Mouse (Mus musculus) CD4-positive helper T cell, adult 2 months (primary cell): ENCODE data around the gene Olfr539.
"Not testable (repeated sequence)": the region's sequence is repeated elsewhere in the genome, so short reads cannot be mapped to it uniquely, and the experiment has no call there.

ENCODE experiments used
- DNase-seq: peaks from one replicate; pipeline ENCODE4 v3.0.0-alpha.2; 2012; ENCODE audit warnings: low read depth, missing footprints, low spot score

The Olfr539 gene

DNA sequence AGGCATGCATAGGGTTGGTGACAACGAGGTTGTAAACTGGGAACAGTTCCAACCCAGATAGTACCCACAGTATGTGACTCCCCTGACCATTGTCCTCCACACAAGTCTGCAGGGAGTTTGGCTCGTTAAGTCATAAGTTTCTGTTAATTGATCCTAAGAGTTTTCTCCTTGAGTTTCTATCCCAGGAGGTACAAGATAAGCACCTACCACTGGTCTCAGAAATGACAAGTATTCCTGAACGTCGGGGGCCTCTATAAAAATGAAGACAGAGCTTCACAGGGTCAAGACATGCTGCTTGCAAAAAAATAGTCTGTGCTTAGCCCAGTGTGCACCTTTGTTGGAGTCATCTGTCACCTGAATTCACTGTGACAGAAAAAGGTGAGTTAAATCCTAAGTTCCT is at the start of gene Olfr539:
TSS of gene Olfr539 (plus strand) at position 301 of the 400 bp plus-strand sequence.
- DNase-seq, result no peak

- not testable (repeated sequence) for DNase-seq
Measured at GRCm38 (mm10) chr7:140628670-140629069, 31.1 kb upstream of the Olfr539 start, which contains the start of gene Olfr61. Olfr61 (plus strand) TSS chr7:140628970.

DNA sequence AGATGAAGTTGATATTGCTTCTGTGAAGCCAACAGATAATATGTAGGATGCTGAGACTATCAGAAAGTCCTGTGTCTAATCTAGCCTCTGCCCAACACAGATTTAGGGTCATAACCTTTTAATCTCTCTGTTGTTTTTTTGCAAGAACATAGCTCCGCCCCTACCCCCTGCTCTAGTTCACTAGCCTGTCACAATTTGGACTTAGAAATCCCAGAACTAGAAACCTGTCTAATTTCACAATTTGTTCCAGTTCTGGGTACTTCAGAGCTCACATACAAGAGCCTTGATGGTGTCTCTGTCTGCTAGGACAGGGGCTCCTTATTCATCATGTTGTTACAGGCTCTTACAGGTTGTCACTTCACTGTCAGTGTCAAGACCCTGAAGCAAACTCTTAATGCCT is 29.2 kb upstream of the Olfr539 start:
- DNase-seq, result no peak

- DNase-seq, result no peak
Measured at GRCm38 (mm10) chr7:140646152-140646551, 13.6 kb upstream of the Olfr539 start, which contains the start of gene Olfr53. Olfr53 (plus strand) TSS chr7:140646452.

DNA sequence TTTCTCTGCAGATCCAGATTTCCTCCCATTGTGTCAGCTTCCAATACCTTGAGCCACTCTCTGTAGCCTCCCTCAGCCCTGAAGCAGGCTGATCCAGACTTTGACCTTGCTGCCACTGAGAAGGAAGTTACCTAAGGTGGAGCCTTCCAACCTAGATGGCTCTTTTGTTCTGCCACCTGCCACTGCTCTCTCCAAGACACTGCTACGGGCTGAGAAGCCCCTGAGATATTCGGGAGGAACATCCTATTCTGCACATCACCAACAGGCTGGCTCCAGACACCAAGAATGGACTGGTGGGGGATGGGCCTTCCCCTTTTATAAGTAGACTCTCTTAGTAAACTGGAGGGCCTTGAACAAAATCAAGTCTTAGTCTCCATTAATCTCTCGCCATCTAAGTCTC is 11.0 kb downstream of the Olfr539 start:
- not testable (repeated sequence) for DNase-seq

DNA sequence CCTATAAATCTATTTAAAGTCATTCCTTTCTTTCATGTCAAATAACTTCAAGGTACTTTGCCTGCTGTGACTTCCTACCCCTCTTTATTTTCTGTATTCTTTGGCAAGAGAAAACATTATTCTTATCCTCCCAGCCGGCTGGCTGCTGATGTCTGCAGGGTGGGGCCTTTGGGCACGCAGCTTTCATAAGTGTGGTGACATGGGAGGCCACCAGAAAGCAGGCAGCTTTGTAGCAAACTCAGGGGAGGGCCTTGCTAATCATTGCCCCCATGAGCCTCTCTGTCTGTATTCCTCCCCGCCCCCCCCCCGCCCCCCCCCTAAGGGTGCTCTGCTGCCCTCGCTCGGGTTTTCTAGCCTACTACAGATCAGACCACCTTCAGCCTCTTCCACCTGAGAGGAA is 16.1 kb downstream of the Olfr539 start:
- DNase-seq, result no peak

GRCm38 (mm10) chr7:140679591-140679990 is 19.9 kb downstream of the Olfr539 start:
- not testable (repeated sequence) for DNase-seq

DNA sequence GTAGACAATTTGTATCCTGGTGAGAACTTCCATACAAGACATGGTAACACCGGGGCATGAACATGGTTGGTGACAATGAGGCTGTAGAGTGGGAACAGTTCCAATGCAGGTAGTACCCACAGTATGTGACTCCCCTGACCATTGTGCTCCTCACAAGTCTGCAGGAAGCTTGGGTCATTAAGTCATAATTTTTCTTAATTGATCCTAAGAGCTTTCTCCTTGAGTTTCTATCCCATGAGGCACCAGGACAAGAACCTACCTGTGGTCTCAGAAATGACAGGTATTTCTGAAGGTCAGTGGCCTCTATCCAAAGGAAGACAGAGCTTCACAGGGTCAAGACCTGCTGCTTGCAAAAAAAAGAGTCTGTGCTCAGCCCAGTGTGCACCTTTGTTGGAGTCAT is 21.9 kb downstream of the Olfr539 start, which contains the start of gene Olfr45:
TSS of gene Olfr45 (plus strand) at position 301 of the 400 bp plus-strand sequence.
- no peak for DNase-seq

GRCm38 (mm10) chr7:140696967-140697366 is 37.2 kb downstream of the Olfr539 start, which contains the start of gene Olfr541:
Olfr541 (plus strand) TSS chr7:140697267.
- DNase-seq, result no peak

GRCm38 (mm10) chr7:140706348-140706747 is 46.6 kb downstream of the Olfr539 start:
- no peak for DNase-seq

GRCm38 (mm10) chr7:140707536-140708284 is 48.0 kb downstream of the Olfr539 start:
- no peak for DNase-seq

GRCm38 (mm10) chr7:140717155-140718055 is 57.7 kb downstream of the Olfr539 start:
- no peak for DNase-seq

DNA sequence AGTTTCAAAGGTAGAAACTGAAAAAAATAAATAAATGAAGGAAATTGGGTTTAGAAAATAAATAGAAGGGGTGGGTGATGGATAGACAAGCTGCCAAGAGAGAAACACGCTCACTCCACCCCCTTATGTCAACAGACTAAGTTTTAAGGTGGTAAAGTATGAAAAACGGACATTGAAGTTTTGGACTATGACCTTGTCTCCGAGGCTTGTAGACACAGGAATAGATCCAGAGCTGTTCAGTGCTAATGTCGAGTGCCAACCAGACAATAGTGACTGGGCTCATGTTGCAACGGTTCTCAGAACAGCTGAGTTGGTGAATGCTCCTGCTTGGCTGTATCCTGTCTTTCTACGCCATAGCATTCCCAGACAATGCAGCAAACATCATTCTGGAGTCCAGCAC is 61.4 kb downstream of the Olfr539 start:
- DNase-seq, result no peak

GRCm38 (mm10) chr7:140725558-140725957 is 65.8 kb downstream of the Olfr539 start:
- no peak for DNase-seq
